Mouse (Mus musculus): ENCODE measurements around the gene Sept1. TPM values are rescaled to one million over a fixed set of nuclear protein-coding genes. Genes with fewer than 3 reads are reported as not detected.

Sept1 gene
- total RNA-seq (2023; ENCODE audit: inconsistent age) = 393 to 439 TPM (median 415 TPM) in 4 replicates

DNA sequence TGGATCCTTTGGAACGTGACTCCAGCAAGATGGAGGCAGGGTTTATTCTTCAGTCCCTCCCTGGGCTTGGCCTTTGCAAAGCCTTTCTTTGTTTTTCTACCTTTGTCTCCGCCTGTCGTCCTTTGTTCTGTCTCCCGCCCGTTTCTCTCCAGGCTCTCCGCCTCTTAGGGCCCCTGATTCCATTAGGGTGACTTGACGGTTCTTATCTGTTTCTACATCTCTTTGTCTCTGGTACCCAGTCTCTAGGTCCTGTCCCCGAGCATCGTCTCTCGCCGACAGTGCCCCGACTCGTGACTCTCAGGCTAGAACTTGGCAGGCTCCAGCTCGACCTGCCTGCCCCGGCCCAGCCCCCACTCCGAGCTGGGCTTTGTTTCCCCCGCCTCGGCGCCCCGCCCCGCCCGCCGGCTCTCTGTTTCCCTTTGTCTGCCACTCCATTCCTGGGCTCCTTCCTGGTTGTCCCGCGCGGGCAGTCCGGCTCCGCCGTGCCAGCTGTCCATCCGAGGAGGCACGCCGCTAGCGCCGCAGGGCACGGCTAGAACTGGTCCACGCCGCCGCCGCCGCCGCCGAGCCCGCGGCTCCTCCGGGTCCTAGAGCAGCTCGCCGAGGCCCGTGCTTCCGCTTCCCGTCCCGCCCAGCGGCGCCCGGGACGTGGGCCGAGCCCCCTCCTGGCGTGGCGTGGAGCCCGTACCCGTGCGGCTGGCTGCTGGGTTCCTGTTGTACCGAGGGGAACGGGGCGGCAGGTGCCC lies at the start of gene Sept1, which contains the start of gene Zfp553:
TSS of gene Sept1 (minus strand) at position 509 of the 746 bp plus-strand sequence.
TSS of gene Zfp553 (plus strand) at position 440 of the 746 bp plus-strand sequence.

GRCm38 (mm10) chr7:127273925-127274789 lies 41.2 kb upstream of the Sept1 start, which contains the start of gene Sephs2:
Gene Sephs2 (minus strand): TSS chr7:127274055.

DNA sequence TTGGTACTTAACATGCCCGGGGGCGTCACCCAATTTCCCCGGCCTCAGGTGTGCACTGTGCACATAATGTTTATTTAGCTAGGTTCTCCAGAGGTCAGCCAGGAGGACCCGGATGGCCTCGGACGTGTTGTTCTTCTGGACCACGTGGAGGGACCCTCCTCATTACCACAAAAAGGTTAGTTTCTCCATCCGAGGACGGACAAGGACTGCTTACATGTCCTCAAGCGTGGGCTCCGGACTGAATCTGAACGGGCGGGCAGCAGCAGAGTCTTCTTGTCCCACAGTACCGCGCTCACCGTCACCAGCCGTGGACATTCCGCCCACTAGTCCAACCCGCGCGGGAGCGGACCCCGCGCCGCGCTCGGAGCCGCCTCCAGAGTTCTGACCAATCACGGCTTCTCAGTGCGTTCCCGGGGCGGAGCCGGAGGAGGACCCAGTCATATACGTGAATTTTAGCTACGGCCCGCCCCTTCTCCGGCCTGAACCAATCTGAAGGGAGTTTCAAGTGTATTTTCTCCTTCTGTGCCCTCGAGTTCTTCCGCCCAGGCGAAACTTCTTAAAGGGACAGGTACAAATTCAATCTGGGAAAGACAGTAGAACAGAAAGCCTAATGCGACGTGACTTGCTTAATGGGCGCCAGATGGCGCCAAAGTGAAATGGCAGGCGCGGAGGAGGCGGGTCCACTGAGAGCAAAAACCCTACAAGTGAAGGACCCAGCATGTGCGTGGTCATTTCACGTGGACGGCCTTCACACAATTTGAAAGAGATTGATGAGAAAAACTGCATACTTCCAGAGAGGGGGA lies 27.6 kb upstream of the Sept1 start, which contains the start of gene Dctpp1:
TSS of gene Dctpp1 (minus strand) at position 401 of the 803 bp plus-strand sequence.

GRCm38 (mm10) chr7:127243870-127244657 lies 11.1 kb upstream of the Sept1 start, which contains the start of gene Zfp771:
Gene Zfp771 (plus strand): TSS chr7:127244274.

DNA sequence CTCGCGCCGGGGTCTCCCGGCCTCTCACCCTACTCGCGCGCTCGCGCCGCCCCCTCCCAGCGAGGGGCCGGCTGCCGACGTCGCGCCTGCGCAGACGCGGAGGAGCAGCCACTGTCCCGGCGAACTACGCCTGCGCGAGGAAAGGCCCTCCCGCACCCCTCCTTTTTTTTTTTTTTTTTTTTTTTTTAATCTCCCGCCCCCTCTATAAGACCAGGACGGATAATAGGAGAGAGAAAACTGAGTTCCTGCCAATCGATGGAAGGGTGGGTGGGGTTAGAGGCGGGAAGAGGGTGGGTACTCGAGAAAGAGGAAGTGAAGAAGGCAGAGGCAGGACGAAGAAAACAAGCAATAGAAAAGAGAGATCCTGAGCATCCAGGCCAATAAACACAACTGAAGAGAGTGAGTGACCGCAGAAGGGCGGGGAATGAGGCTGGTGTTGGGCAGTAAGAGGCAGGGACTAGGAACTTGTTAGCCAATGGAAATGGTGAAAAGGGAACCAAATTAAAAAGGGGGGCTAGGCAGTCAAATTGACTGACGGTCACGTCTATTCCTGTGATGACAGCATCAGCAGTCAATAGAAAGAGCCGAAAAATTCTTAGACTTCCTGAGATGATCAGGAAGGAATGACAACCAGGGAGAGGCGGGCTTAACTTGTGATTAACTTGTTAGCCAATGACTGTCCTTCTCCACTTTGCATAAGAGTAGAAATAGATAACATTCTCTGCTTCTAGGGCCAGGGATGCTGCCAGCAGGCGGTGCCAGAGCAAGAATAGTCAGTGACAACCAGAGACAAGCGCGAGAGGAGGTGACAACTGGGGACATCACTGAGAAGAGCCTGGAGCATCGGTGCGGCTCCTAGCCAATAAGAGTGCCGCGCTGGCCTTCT lies 24.1 kb downstream of the Sept1 start, which contains the start of gene Mylpf:
TSS of gene Mylpf (plus strand) at position 338 of the 886 bp plus-strand sequence.

GRCm38 (mm10) chr7:127208295-127208552 lies 24.7 kb downstream of the Sept1 start, which contains the start of gene Tbc1d10b:
Gene Tbc1d10b (minus strand): TSS chr7:127208468.

GRCm38 (mm10) chr7:127195544-127196295 lies 37.2 kb downstream of the Sept1 start, which contains the start of gene Cd2bp2:
Gene Cd2bp2 (minus strand): TSS chr7:127196050.

Other genes with a start within 250 kb of the Sept1 start
- 41.1 to 44.2 TPM (median 42.9 TPM) in 4 replicates for gene Mvp, start 218.5 kb downstream of the Sept1 start, total RNA-seq (2023; ENCODE audit: inconsistent age)
- 6.5 to 7.8 TPM (median 6.7 TPM) in 3 of 4 replicates, not detected in the other for gene Pagr1b, start 216.6 kb downstream of the Sept1 start, total RNA-seq (2023; ENCODE audit: inconsistent age)
- 3.8 to 30.1 TPM (median 20.5 TPM) in 3 of 4 replicates, not detected in the other for gene Pagr1a, start 215.8 kb downstream of the Sept1 start, total RNA-seq (2023; ENCODE audit: inconsistent age)
- 26.9 to 42.2 TPM (median 37.4 TPM) in 4 replicates for gene Gm42742, start 212.0 kb downstream of the Sept1 start, total RNA-seq (2023; ENCODE audit: inconsistent age)
- gene Prrt2, start 211.9 kb downstream of the Sept1 start, total RNA-seq (2023; ENCODE audit: inconsistent age) = 1.2 to 1.6 TPM (median 1.4 TPM) in 4 replicates
- 211 to 222 TPM (median 215 TPM) in 4 replicates for gene Maz, start 206.1 kb downstream of the Sept1 start, total RNA-seq (2023; ENCODE audit: inconsistent age)
- gene Kif22, start 190.7 kb downstream of the Sept1 start, total RNA-seq (2023; ENCODE audit: inconsistent age) = 2.8 to 4.5 TPM (median 3.0 TPM) in 4 replicates
- 2.3 to 4.0 TPM (median 2.6 TPM) in 3 of 4 replicates, not detected in the other for gene Zg16, start 145.8 kb downstream of the Sept1 start, total RNA-seq (2023; ENCODE audit: inconsistent age)
- 46.0 to 63.9 TPM (median 57.5 TPM) in 4 replicates for gene AI467606, start 141.8 kb downstream of the Sept1 start, total RNA-seq (2023; ENCODE audit: inconsistent age)
- gene Qprt, start 110.9 kb downstream of the Sept1 start, total RNA-seq (2023; ENCODE audit: inconsistent age) = 0.42 to 1.1 TPM (median 0.59 TPM) in 4 replicates
- gene Spn, start 95.3 kb downstream of the Sept1 start, total RNA-seq (2023; ENCODE audit: inconsistent age) = 6.5 to 8.8 TPM (median 7.3 TPM) in 4 replicates
- 76.0 to 79.5 TPM (median 77.9 TPM) in 4 replicates for gene Cd2bp2, start 37.1 kb downstream of the Sept1 start, total RNA-seq (2023; ENCODE audit: inconsistent age)
- gene Tbc1d10b, start 24.7 kb downstream of the Sept1 start, total RNA-seq (2023; ENCODE audit: inconsistent age) = 54.5 to 63.3 TPM (median 58.6 TPM) in 4 replicates
- 5.3 to 13.4 TPM (median 8.4 TPM) in 4 replicates for gene Mylpf, start 24.2 kb downstream of the Sept1 start, total RNA-seq (2023; ENCODE audit: inconsistent age)
- 9.1 to 13.5 TPM (median 10.3 TPM) in 4 replicates for gene Zfp553, start 69 bp downstream of the Sept1 start, total RNA-seq (2023; ENCODE audit: inconsistent age)
- 14.8 to 24.2 TPM (median 17.5 TPM) in 4 replicates for gene Zfp771, start 11.1 kb upstream of the Sept1 start, total RNA-seq (2023; ENCODE audit: inconsistent age)
- gene Dctpp1, start 27.6 kb upstream of the Sept1 start, total RNA-seq (2023; ENCODE audit: inconsistent age) = 13.9 to 18.3 TPM (median 14.3 TPM) in 4 replicates
- 28.1 to 30.4 TPM (median 28.4 TPM) in 4 replicates for gene Sephs2, start 40.9 kb upstream of the Sept1 start, total RNA-seq (2023; ENCODE audit: inconsistent age)
- gene Itgal, start 63.1 kb upstream of the Sept1 start, total RNA-seq (2023; ENCODE audit: inconsistent age) = 116 to 127 TPM (median 121 TPM) in 4 replicates
- gene Zfp768, start 112.5 kb upstream of the Sept1 start, total RNA-seq (2023; ENCODE audit: inconsistent age) = 1.7 to 3.4 TPM (median 2.6 TPM) in 4 replicates
- 11.0 to 14.9 TPM (median 12.9 TPM) in 4 replicates for gene Zfp747, start 142.9 kb upstream of the Sept1 start, total RNA-seq (2023; ENCODE audit: inconsistent age)
- 3.5 to 3.9 TPM (median 3.6 TPM) in 4 replicates for gene 9130019O22Rik, start 154.0 kb upstream of the Sept1 start, total RNA-seq (2023; ENCODE audit: inconsistent age)
- gene E430018J23Rik, start 160.5 kb upstream of the Sept1 start, total RNA-seq (2023; ENCODE audit: inconsistent age) = 5.4 to 8.1 TPM (median 6.8 TPM) in 4 replicates
- 8.6 to 9.8 TPM (median 9.1 TPM) in 4 replicates for gene Zfp764, start 173.7 kb upstream of the Sept1 start, total RNA-seq (2023; ENCODE audit: inconsistent age)
- 12.1 to 16.3 TPM (median 13.2 TPM) in 4 replicates for gene Zfp688, start 188.9 kb upstream of the Sept1 start, total RNA-seq (2023; ENCODE audit: inconsistent age)
- 5.1 to 6.1 TPM (median 5.8 TPM) in 4 replicates for gene Zfp689, start 216.0 kb upstream of the Sept1 start, total RNA-seq (2023; ENCODE audit: inconsistent age)
- gene Prr14, start 226.5 kb upstream of the Sept1 start, total RNA-seq (2023; ENCODE audit: inconsistent age) = 134 to 156 TPM (median 146 TPM) in 4 replicates
- 285 to 303 TPM (median 297 TPM) in 4 replicates for gene Fbrs, start 246.1 kb upstream of the Sept1 start, total RNA-seq (2023; ENCODE audit: inconsistent age)

Data from B cell, adult (primary cell).